Mouse (Mus musculus) gastrocnemius, postnatal 10 days (tissue): ENCODE results near the gene Tmem174. TPM values are rescaled to one million over a fixed set of nuclear protein-coding genes. Genes with fewer than 3 reads are reported as not detected.

ENCODE experiments used
- DNase-seq: peaks from one replicate; pipeline ENCODE4 v3.0.0; 2021; ENCODE audit warnings: mixed read lengths
- long read RNA-seq, 2 experiments: library from polyadenylated mRNA; stranded (forward); transcript quantifications; one replicate each; pipeline ENCODE4 v2.0.0; 2021
- total RNA-seq, 2 experiments: library from RNA; stranded (reverse); gene quantifications; 2 replicates each; pipeline ENCODE4 v1.2.3; 2021

The Tmem174 gene
- total RNA-seq: not detected
- long read RNA-seq, experiment 1: 0 reads
- long read RNA-seq, experiment 2: 0 reads

DNA sequence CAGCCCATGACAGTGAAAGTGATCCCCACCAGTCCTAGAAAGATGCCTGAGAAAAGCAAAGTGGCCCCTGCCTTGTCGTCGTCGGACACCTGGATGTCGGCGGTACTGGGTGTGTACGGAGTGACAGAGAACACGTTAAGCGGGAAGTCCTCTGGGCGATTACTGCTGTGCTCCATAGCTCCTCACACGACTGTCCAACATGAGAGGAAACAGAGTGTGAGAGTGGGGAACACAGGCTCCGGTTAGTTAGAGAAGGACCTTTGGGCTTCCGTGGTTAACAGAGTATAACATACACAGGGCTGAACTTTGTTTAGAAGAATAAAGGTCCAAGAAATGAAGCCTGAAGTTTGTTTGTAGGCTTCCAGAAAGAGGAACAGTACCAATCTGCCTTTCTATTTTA, at the start of gene Tmem174:
Tmem174 (minus strand) TSS at position 266 of the 400 bp plus-strand sequence.
- DNase-seq: no peak

DNA sequence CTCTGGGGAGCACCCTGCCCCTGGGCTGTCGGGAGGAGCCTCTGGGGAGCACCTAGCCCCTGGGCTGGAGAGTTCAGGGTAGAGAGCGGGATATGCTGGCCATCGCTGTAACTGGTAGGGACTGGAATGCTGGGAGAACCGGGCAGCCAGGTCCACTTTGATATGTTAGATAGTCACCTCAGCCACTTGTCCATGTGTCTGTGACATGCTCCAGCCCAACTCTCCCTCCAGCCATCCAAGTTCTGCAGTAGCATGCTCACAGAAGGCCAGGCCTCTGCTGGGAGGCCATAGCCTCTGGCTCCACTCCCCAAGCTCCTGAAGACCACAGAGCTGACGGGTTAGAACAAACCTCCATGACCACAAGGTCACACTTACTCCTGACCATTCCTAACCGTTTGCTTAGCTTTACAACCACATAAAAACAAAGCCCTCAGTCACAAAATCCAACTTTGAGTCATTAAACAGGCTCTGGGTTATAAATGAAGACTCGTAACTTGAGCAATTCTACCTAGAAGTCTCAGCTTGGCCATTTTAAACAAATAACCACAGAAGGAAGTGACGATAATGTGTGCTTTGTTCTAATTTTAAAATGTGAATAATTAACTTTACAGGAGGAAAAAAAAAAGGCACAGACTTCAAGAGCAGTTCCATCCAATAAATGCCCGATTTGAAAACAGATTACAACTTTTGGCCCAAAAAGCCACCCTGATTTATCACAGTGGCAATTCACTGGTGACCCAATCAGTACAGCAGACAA, 47.1 kb upstream of the Tmem174 start:
- no peak for DNase-seq

DNA sequence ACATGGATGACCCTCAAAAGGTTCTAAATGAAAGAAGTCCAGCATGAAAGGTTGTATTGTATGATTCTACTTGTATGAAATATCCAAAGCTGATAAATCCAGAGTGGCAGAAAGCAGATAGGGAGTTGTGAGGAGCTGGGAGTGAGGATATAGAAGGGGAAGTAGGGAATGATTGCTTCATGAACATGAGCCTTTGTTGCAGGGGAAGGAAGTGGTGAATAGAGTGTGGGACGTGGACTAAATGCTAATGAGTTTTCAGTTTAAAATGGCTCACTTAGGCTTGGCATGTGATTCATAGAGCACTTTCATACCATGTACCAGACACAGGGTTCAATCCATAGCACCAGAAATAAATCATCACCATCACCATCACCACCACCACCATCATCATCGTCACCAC, 46.2 kb upstream of the Tmem174 start:
- DNase-seq: no peak

DNA sequence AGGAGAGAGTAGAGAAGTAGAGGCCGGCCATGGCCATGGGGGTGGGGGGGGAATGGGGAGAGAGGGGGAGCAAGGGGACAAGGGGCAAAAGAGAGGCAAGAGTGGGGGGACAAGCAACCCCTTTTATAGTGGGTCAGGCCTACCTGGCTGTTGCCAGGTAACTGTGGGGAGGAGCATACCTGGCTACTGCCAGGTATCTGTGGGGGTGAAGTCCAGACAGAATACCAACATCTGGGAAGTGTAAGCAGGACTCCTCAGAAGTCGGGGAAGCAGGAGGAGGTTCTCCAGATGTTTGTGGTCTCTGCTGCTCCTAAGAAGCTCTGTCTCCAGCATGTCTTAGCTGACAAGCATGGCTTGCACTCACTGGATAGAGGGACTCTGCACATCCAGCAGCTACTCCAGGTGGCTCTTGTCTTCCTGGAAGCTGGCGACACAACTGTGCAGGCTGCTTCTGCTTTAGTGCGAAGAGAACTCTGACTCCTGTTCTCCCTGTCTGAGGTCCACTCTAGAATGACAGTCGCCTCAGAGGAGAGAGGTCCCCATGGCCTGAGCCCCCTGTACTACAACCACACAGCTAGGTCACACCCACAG, 43.4 kb upstream of the Tmem174 start:
- no peak for DNase-seq

DNA sequence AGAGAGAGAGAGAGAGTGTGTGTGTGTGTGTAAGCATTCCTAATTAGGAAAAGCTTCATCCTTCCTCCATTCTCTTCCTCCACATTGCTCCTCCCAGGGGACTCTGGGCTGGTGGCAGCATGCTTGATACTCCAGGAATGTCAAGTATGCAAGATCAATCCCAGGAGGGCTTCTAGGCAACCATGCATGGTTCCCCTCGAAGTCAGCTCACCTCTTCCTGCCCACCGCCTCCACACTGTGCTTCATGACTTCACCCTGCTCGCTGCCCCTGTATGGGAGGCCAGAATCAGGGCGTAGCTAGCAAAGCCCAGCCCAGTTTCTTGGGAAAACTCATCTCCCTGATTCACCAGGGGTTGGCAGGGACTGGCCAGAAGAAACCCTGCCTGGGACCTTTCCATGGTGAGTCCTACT, 42.4 kb upstream of the Tmem174 start:
- DNase-seq: no peak

DNA sequence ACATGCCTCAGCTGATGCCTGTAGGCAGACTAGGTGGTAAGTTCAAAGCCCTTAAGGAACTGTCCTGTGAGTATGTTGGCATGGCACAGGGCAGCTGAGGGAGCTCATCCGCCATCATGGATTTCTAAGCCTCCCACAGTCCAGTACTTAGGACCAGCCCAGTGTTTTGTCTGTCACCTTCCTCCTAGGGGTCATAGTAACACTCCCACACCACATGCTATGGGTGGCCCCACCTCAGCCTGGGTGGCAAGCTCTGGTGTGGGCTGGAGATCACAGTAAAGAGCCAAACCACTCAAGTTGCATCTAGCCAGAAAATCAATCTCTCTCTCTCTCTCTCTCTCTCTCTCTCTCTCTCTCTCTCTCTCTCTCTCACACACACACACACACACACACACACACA, 42.0 kb upstream of the Tmem174 start:
- no peak for DNase-seq

DNA sequence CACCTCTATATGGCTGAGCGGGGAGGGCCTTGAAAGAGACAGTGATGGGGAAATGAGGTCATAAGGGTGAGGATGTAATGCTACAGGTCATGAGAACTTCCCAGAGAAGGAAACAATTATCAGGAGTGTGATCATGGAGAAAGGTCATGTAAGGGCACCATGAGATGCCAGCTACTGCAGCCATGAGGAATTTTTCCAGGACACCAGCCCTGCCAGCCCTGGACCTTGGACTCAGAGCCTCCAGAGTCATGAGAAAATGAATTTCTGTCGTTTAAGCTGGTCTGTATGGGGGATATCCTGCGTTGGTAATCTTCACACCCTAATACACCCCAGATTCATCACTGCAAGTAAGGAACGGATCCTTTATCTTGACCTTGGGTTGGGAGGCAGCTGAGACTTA, 36.7 kb upstream of the Tmem174 start:
- DNase-seq: no peak

DNA sequence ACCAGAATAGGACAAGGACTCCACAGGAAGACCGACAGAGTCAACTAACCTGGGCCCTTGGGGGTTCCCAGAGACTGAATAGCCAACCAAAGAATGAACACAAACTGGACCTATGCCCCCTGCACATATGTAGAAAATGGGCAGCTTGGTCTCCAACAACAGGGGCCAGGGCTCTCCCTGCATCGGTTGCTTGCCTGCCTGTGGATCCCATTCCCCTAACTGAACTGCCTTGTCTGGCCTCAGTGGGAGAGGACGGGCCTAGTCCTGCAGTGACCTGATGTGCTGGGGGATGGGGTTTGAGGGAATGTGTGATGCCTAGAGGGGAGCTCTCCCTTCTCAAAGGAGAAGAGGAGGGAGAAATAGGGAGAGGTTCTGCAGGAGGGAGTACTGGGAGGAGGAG, 32.1 kb upstream of the Tmem174 start:
- no peak for DNase-seq

DNA sequence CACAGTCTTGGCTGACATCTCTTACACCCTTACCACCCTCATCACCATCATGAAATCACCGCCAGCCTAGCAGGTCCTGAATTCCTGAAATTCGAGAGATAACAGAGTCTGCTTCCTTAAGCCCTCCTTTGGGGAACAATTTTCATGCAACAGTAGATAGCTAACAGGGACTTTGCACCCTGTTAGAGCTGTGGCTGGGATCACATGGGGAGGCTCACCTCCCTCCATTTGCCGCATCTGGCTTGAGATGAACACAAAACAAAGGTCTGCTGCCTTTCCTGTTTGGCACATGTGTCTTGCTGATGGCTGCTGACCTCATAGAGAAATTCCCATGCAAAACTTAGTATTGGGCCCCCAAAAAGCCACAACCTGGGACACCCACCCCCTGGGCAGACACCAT, 30.1 kb upstream of the Tmem174 start:
- DNase-seq: no peak

DNA sequence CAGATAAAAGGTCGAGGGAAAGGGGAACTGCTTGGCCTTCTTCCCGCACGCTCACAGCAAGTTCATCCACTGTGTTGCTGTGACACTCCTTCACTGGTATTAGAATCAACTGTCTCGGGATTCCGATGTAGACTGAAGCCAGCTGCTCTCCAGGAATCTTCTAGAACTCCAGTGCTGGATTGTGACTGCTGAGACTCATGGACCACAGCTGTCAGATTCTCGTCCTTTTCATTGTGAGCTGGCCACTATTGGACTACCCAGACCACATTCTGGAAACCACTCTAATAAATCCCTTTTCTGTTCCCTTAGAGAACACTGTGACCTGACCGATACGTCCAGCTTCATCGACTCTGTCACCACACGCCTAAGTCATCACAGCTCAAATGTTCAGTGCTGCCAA, 28.0 kb upstream of the Tmem174 start:
- no peak for DNase-seq

DNA sequence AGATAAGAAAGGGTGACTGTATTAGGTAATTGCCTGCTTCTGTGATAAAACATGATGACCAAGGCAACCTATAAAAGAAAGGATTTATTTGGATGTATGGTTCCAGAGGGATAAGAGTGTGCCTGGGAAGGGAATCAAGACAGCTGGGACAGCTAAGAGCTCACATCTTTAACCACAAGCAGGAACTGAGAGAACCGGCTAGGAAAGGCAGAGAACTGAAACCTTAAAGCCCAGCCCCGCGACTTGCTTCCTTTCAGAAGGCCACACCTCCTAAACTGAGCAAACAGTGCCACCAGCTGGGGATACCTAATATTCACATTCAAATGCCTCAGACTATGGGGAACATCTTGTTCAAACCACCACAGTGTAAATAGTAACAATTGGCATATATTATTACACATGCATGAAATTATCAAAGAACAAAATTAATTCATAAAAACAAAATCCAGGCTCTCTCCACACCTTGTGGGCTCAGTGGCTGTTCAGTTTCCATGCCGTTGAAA, 25.0 kb upstream of the Tmem174 start:
- no peak for DNase-seq

DNA sequence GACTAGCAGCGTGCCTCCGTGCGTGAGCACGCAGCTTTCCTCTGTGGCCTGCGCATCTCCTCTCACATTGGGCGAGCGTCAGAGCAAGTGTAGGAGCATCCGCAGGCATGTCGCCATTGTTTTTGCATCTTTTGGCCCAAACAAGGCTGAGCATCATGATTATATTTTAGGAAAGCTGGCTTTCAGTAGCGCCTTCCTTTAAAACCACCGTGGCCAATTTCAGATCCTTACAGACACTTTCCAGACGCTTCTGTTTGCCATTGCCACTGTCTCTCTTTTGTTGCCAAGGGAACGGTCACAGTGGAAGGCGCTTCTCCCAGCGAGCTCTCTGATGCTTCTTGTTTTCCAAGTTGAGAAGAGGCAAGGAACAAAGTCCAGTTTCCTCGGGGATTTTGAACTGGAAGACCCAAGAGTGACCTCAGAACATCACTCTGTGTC, 18.8 kb upstream of the Tmem174 start:
- DNase-seq: no peak

DNA sequence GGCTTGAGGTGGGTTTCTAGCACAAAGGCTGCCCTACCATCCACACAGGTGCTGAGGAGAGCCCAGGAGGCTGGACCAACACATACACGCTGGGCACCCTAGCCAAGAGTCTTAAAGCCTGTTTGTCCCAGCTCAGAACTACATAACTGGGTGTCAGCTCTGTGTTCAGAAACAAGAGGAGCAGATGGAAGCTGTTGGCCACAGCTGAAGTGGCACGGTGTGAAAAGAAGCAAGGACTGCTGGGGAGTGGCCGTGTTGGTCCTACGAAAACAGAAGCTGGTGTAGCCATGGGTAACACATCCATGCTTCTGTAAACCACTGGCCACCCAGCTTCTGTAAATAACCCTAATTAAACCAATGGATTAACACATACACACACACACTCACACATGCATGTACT, 18.1 kb upstream of the Tmem174 start:
- DNase-seq: no peak

DNA sequence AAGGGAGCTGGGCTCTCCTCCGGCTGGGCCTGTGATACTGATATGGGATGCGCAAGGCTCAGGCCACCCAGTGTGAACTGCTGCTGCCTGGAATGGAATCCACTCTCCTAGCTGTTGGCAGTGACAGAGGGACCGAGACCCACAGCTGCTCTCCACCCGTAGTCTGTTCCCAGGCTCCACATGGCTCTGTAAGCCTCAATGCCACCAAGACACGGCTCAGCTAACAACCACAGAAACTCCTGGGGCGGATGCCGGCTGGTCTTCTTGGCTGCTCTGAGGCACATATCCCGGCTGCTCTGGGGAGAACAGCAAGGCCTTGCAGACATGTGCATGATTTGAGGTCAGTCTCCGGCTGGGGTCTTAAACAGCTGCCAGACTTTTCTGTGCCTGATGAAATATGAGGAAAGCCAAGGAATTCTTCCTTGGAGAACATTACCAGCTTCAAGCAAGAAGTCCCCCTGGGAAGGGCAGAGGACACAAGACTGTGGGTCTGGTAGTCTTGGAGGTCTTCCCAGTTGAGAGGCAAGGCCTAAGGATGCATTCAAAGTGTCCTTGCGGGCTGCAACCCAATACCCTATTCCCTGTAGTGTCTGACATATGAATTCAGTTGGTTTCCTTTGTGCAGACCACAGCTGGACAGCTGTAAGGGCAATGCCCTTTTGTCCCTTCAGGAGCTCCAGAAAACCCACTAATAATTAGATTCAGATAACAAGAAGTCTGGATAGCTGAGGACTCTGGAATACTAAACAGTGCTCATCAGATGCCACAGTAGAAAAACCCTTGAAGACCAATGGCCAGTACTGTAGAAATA, 17.1 kb upstream of the Tmem174 start:
- peak; percentile 34 for DNase-seq

DNA sequence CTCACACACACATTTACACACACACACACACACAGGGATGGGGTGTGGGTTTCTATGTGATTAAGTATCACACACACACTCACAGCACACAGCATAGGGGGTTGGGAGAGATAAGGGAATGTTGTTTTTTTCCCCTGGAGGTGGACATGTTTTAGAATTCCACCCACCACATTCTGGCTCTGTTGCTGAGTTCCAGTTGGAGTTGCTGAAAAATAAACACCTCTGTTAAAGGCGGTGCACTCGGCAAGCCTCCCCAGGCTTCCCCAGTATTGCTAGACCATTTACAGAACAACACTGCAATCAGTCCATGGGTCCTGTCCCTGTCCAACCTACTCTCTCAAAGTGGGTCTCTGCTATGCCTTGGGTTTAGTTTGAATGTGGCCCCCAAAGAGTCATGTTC, 15.0 kb upstream of the Tmem174 start:
- DNase-seq: no peak

DNA sequence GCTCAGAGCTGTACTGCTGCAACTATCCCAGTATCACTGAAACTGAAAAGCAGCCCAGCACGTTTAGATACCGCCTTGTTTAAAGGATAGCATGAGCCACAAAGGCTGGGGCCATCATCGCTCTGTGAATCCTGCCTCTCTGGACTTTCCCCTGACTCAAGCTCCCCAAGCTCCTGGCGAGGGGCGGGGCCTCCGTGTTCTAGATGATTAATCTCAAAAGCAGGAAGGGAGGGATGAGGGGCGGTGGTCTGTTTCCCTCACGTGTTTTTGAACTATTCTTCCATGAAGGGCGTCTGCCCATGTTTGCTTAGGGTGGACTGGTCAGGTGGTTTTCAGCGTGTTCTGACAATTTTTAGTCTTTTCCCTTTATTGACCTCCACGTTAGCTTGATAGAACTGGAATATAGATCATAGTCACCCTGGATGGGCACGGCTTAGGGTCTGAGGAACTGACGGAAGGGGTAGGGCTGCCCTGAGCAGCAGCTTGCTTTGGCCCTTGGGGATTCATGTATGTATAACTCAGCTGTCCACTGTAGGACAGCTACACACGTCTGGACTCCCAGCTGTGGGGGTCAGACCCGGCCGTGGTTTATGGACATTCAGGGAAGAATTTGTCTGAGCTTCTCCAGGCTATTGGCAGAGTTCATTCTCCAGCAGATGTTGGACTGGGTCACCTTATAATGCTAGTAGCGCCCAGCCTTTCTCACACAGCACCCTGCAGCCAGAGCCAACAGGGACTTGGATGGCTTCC, 14.2 kb upstream of the Tmem174 start:
- no peak for DNase-seq

DNA sequence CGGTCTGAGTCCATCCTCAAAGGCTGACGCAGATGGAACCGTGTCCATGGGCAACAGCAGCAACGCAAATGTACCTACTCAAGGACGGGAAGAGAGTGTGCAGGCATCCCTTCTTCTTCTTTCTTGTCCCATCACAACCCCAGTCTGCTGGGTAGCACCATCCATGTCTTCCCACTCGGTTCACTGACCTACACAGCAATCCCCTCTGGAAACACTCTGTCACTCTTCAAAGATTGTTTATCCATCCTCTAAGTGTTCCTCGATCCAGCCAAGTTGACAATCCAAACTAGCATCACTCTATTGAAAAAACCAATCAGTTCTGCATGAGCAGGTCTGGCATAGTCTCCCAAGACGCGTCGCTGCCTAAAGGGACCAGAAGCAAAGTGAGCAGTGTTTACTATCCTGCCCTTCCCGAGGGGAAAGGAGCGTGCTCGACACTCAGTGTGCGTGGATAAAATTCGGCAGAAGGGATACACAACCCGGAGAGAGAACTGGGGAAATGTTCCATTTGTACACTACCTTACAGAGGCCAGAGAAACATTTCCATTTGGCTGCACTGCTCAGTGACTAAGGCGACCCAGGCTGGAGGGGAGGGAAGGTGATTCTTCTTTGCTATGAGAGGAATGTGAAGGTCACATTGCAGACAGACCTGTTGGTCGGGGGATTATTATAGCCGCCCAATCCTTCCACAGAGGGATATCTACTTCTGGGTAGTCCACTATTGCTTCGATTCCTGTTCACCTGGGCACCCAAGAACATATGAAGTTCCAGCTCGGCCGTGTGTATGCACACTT, 10.8 kb upstream of the Tmem174 start:
- no peak for DNase-seq

DNA sequence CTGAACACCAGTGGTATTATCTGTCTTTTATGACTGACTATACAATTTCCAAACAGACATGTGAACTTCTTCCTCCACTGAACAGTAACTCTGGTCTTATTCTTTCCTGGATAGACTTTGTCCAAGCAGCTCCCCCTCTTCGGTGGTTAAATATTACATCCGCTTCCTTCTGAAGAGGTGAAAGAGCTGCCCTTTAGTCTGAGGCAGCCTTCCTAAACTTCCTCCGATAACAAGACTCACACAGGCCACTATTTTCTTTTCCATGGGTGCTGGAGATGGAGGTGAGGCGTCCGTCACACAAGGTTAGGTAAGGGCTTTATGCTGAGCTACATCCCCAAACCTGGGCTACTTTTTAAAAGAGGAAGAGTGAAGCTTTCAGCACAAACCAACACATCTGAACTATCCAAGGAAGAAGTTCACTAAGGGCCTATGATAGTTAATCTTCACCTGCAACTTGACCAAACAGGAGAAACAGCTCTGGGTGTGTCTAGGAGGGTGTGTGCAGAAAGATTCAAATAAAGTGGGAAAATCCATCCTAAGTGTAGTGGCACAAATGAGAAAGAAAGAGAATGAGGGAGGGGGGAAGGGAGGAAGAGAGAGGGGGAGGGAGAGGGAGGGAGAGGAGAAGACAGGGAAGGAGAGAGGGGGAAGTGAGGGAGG, 1.4 kb upstream of the Tmem174 start:
- no peak for DNase-seq

DNA sequence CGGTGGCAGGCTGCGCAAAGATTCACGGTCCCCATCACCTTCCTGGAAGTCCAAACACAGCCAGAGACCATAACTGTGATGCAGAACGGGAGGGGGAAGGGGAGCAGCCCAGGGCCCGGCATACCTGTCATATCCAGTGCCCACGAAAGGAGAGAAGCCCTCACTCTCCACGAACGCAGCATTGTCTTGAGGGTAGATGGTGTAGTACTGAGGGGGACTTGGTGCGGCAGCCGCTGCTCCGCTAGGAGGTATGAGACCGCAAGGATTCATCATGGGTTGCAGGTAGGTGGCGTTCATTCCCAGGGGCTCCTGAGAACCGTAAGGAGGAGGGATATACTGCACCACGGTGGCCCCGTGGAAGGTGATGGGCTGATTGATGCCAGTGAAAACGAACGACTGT, 639 bp downstream of the Tmem174 start:
- DNase-seq: no peak

DNA sequence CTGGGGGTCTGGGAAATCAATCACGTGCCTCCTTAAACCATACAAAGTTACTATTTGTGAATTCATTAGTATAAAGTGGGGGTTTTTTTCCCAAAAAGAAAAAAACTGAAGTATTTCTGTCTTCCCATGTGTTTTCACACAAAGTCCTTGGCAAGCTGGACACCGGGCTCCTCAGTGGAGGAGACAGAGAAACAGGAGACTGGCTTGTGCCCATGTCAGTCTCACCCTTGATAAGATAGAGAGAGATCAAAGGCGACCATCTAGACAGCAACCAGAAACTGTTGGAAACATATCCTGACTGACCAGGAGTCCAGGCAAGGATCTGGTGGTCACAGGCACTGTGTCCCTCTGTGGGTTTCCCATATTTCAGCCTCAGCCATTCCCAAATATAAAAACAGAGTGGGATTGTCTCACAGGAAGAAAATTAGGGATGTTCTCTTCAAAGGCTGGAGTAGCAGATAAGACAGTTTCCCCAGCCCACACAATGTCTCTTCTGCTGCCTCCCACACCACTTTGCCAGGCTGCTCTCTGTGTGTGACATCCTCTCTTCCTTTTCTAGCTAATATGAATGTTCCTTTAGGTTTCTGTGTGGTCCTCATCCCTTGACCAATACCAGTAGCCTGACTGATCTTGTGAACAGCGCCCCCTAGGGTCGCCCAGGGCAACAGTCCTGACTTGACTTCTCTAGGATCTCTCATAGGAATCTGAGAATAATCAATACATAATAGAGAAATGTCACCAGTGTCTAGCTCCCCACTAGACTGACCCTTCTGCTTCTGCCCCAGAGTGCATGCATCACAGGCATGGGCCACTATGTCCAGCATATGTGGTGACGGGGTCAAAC, 3.3 kb downstream of the Tmem174 start:
- DNase-seq: no peak
